ENCODE assay signal across 8 mouse cellular contexts in the genomic region with DNA sequence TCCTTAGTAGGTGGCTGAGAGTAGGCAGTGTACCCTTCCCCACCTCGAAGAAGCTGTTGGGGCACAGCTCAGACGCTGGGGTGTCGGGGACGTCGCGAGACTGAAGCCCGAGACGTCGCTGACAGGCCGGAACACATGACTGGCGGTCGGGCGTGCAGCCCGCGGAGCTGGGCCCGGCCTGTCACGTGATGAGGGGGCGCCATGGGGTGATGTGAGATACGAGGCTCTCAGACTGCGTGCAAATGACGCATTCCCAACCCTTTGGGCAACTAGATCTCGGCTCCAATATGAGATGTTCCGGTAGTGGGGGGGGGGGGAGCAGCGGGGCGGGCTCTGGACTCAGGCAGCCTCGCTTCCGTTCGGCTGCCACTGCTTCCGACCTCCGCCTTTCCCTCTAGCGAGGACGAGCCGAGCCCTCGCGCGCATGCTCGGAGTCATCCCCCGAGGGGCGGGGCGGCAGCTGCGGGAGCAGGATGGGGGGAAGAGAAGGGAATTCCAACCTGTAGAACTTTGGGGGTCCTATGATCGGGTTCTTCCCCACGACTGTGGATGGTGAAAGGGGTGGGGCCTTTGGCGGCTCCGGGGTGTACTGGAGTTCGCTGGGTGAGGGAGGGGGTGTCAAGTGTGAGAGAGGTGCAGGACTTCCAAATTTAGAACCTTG. TPM values are rescaled to one million over a fixed set of nuclear protein-coding genes. Genes with fewer than 3 reads are reported as not detected.
DNase-seq lines count a peak whose midpoint lies in the region; ATAC-seq and TF ChIP-seq lines count a peak whose summit lies in the region.

No protein-coding gene starts in this region.

- H3K4me2 ChIP-seq in heart, embryonic 12.5 days, result peak overlapping the region; percentile 83
- peak overlapping the region; percentile 95 for H3K4me2 ChIP-seq in kidney, postnatal 0 days (ENCODE audit: low read length)
- peak overlapping the region; percentile 87 for H3K4me2 ChIP-seq in liver, embryonic 11.5 days
- H3K4me2 ChIP-seq in stomach, embryonic 14.5 days (replicated peaks; ENCODE audit: low read depth, low read length), result peak overlapping the region; percentile 91

- H3K4me1 ChIP-seq in erythroblast, embryonic 14.5 days (ENCODE audit: control insufficient read depth), result peaks cover 25% of the 10 kb centered on the region
- H3K4me1 ChIP-seq in heart, embryonic 12.5 days (replicated peaks), result peaks cover 11% of the 10 kb centered on the region
- no peaks in the 10 kb centered on the region for H3K4me1 ChIP-seq in kidney, postnatal 0 days (replicated peaks; ENCODE audit: insufficient read depth, low read length)
- peaks cover 10% of the 10 kb centered on the region for H3K4me1 ChIP-seq in liver, embryonic 11.5 days (replicated peaks; ENCODE audit: control insufficient read depth, insufficient read depth, low read length)
- H3K4me1 ChIP-seq in stomach, embryonic 14.5 days (ENCODE audit: control insufficient read depth, insufficient read depth, low read length), result peaks cover 4% of the 10 kb centered on the region

- H3K79me2 ChIP-seq in C2C12 (ENCODE audit: control insufficient read depth, insufficient read depth), result peaks cover 12% of the 10 kb centered on the region

- peaks cover 29% of the 10 kb centered on the region for H3K36me3 ChIP-seq in C2C12 (ENCODE audit: control insufficient read depth, insufficient read depth)
- peaks cover 22% of the 10 kb centered on the region for H3K36me3 ChIP-seq in erythroblast, embryonic 14.5 days (ENCODE audit: control insufficient read depth)
- H3K36me3 ChIP-seq in heart, embryonic 12.5 days, result peaks cover 28% of the 10 kb centered on the region
- H3K36me3 ChIP-seq in kidney, postnatal 0 days (ENCODE audit: insufficient read depth, low read length), result peaks cover 18% of the 10 kb centered on the region; the same call in 1 of the 2 replicates
- peaks cover 18% of the 10 kb centered on the region for H3K36me3 ChIP-seq in liver, embryonic 11.5 days (ENCODE audit: control insufficient read depth, insufficient read depth, low read length)
- H3K36me3 ChIP-seq in stomach, embryonic 14.5 days (ENCODE audit: control insufficient read depth, insufficient read depth, low read length), result peaks cover 18% of the 10 kb centered on the region

- peak; percentile 98 for DNase-seq in brain, embryonic 14.5 days (ENCODE audit: low read depth)
- peak; percentile 97 for DNase-seq in kidney, postnatal 0 days (ENCODE audit: low spot score)
- DNase-seq in liver, embryonic 11.5 days (ENCODE audit: low spot score), result peak; percentile 93
- DNase-seq in naive thymus-derived CD4-positive, alpha-beta T cell, adult 2 months (ENCODE audit: low read depth), result peak; percentile 94

- H3K27ac ChIP-seq in heart, embryonic 12.5 days (ENCODE audit: poor library complexity, severe bottlenecking), result peak overlapping the region; percentile 93
- H3K27ac ChIP-seq in kidney, postnatal 0 days, result peak overlapping the region; percentile 84
- H3K27ac ChIP-seq in liver, embryonic 11.5 days (ENCODE audit: low read depth, low read length), result peak overlapping the region; percentile 83
- H3K27ac ChIP-seq in stomach, embryonic 14.5 days (ENCODE audit: low read length), result peak overlapping the region; percentile 94

- ATAC-seq in heart, embryonic 12.5 days (ENCODE audit: insufficient number of reproducible peaks, low FRiP score), result peak; percentile 93
- peak; percentile 92 for ATAC-seq in kidney, postnatal 0 days (replicated peaks; ENCODE audit: low FRiP score, low read depth)
- peak; percentile 86 for ATAC-seq in liver, embryonic 11.5 days (replicated peaks; ENCODE audit: low FRiP score)
- ATAC-seq in stomach, embryonic 14.5 days (ENCODE audit: insufficient number of reproducible peaks, insufficient read depth, low FRiP score, low read depth), result peak; percentile 93

- H3K9ac ChIP-seq in heart, embryonic 12.5 days, result peak overlapping the region; percentile 89
- peak overlapping the region; percentile 74 for H3K9ac ChIP-seq in kidney, postnatal 0 days (ENCODE audit: low read depth, low read length)
- peak overlapping the region; percentile 71 for H3K9ac ChIP-seq in liver, embryonic 11.5 days (ENCODE audit: low read depth, low read length)
- peak overlapping the region; percentile 61 for H3K9ac ChIP-seq in stomach, embryonic 14.5 days (replicated peaks; ENCODE audit: low read depth, low read length)

- WGBS in heart, embryonic 12.5 days, result under 1% methylated on average over 45 of the region's 46 CpGs
- under 1% methylated on average over 44 of the region's 46 CpGs for WGBS in kidney, postnatal 0 days
- under 1% methylated on average over 45 of the region's 46 CpGs for WGBS in liver, embryonic 11.5 days
- WGBS in stomach, embryonic 14.5 days, result under 1% methylated on average over 39 of the region's 46 CpGs

- H3K9me3 ChIP-seq in erythroblast, embryonic 14.5 days (ENCODE audit: control insufficient read depth, low read length), result no peaks in the 10 kb centered on the region
- no peaks in the 10 kb centered on the region for H3K9me3 ChIP-seq in heart, embryonic 12.5 days (replicated peaks)
- H3K9me3 ChIP-seq in kidney, postnatal 0 days (replicated peaks; ENCODE audit: low read length), result no peaks in the 10 kb centered on the region
- H3K9me3 ChIP-seq in liver, embryonic 11.5 days (ENCODE audit: control insufficient read depth, low read length), result no peaks in the 10 kb centered on the region
- no peaks in the 10 kb centered on the region for H3K9me3 ChIP-seq in stomach, embryonic 14.5 days (ENCODE audit: control insufficient read depth, low read depth, low read length)

- TF ChIP-seq POLR2A in brain, embryonic 14.5 days (IDR thresholded peaks at IDR 0.05; ENCODE audit: borderline replicate concordance, extremely low read depth, insufficient read depth, insufficient read length, poor library complexity, severe bottlenecking), result peak; percentile 27; the same call in 1 of the 2 replicates

- H3K4me3 ChIP-seq in C2C12 (ENCODE audit: insufficient read depth, poor library complexity, severe bottlenecking), result peak overlapping the region; percentile 74
- H3K4me3 ChIP-seq in erythroblast, embryonic 14.5 days (replicated peaks), result peak overlapping the region; percentile 75
- H3K4me3 ChIP-seq in heart, embryonic 12.5 days, result peak overlapping the region; percentile 89
- peak overlapping the region; percentile 82 for H3K4me3 ChIP-seq in kidney, postnatal 0 days (replicated peaks; ENCODE audit: low read depth, low read length)
- H3K4me3 ChIP-seq in liver, embryonic 11.5 days (ENCODE audit: low read depth, low read length), result peak overlapping the region; percentile 72
- peak overlapping the region; percentile 84 for H3K4me3 ChIP-seq in stomach, embryonic 14.5 days (ENCODE audit: low read depth, low read length)

- H3K79me3 ChIP-seq in C2C12 (ENCODE audit: low read depth), result peaks cover 2% of the 10 kb centered on the region

- no peak for TF ChIP-seq CTCF in C2C12 (IDR thresholded peaks at IDR 0.05; ENCODE audit: control insufficient read depth, insufficient read depth, insufficient read length)
- TF ChIP-seq CTCF in brain, embryonic 14.5 days (IDR thresholded peaks at IDR 0.05; ENCODE audit: borderline replicate concordance, extremely low read depth, insufficient read depth, insufficient read length), result no peak
- no peak for TF ChIP-seq CTCF in kidney, postnatal 0 days (IDR thresholded peaks at IDR 0.05; ENCODE audit: low read depth)

- no peaks in the 10 kb centered on the region for H3K27me3 ChIP-seq in C2C12 (ENCODE audit: control insufficient read depth, insufficient read depth, insufficient read length)
- H3K27me3 ChIP-seq in erythroblast, embryonic 14.5 days (ENCODE audit: control insufficient read depth), result no peaks in the 10 kb centered on the region
- H3K27me3 ChIP-seq in heart, embryonic 12.5 days (replicated peaks), result no peaks in the 10 kb centered on the region
- no peaks in the 10 kb centered on the region for H3K27me3 ChIP-seq in kidney, postnatal 0 days (ENCODE audit: insufficient read depth, low read length)
- no peaks in the 10 kb centered on the region for H3K27me3 ChIP-seq in liver, embryonic 11.5 days (replicated peaks; ENCODE audit: control insufficient read depth, insufficient read depth, low read length)
- no peaks in the 10 kb centered on the region for H3K27me3 ChIP-seq in stomach, embryonic 14.5 days (ENCODE audit: control insufficient read depth, insufficient read depth, low read length)

- H3ac ChIP-seq in C2C12 (ENCODE audit: control insufficient read depth, insufficient read length, low read depth), result peak overlapping the region; percentile 95

RNA-seq across cellular contexts. Expression of a gene that starts 17.1 kb away (rescaled TPM):
- 0.01 TPM for polyA plus RNA-seq in C2C12 (2012; fragmentation: generic; extraction: Trizol)
- polyA plus RNA-seq in brain, embryonic 14.5 days (2012; rRNA removed), result 79.9 and 128 TPM in 2 replicates
- 0.01 TPM in 1 of 2 replicates, not detected in the other for polyA plus RNA-seq in erythroblast, embryonic 14.5 days (2012)
- polyA plus RNA-seq in heart, embryonic 12.5 days (2016; fragmentation: Nextera tagmentation; extraction: Ambion mirVana), result 1.5 and 2.2 TPM in 2 replicates
- 1.1 and 1.6 TPM in 2 replicates for polyA plus RNA-seq in kidney, postnatal 0 days (2015; fragmentation: Nextera tagmentation; extraction: Ambion mirVana)
- 1.5 and 1.9 TPM in 2 replicates for polyA plus RNA-seq in liver, embryonic 11.5 days (2014; fragmentation: Nextera tagmentation; extraction: Ambion mirVana)
- polyA plus RNA-seq in stomach, embryonic 14.5 days (2014; fragmentation: Nextera tagmentation; extraction: Ambion mirVana), result 5.3 and 6.3 TPM in 2 replicates

RNA-seq across cellular contexts. Expression of a gene that starts 17.4 kb away (rescaled TPM):
- polyA plus RNA-seq in C2C12 (2012; fragmentation: generic; extraction: Trizol), result 50.8 TPM
- polyA plus RNA-seq in brain, embryonic 14.5 days (2012; rRNA removed), result 35.3 and 36.0 TPM in 2 replicates
- 1.4 and 1.5 TPM in 2 replicates for polyA plus RNA-seq in erythroblast, embryonic 14.5 days (2012)
- polyA plus RNA-seq in heart, embryonic 12.5 days (2016; fragmentation: Nextera tagmentation; extraction: Ambion mirVana), result 44.7 and 47.4 TPM in 2 replicates
- 39.1 and 42.6 TPM in 2 replicates for polyA plus RNA-seq in kidney, postnatal 0 days (2015; fragmentation: Nextera tagmentation; extraction: Ambion mirVana)
- polyA plus RNA-seq in liver, embryonic 11.5 days (2014; fragmentation: Nextera tagmentation; extraction: Ambion mirVana), result 16.1 and 19.4 TPM in 2 replicates
- polyA plus RNA-seq in stomach, embryonic 14.5 days (2014; fragmentation: Nextera tagmentation; extraction: Ambion mirVana), result 29.1 and 29.7 TPM in 2 replicates

RNA-seq across cellular contexts. Expression of a gene that starts 34.6 kb away (rescaled TPM):
- 15.2 TPM for polyA plus RNA-seq in C2C12 (2012; fragmentation: generic; extraction: Trizol)
- 22.3 and 28.1 TPM in 2 replicates for polyA plus RNA-seq in brain, embryonic 14.5 days (2012; rRNA removed)
- polyA plus RNA-seq in erythroblast, embryonic 14.5 days (2012), result 1.3 TPM in 2 replicates
- 11.5 and 12.9 TPM in 2 replicates for polyA plus RNA-seq in heart, embryonic 12.5 days (2016; fragmentation: Nextera tagmentation; extraction: Ambion mirVana)
- 7.4 and 7.5 TPM in 2 replicates for polyA plus RNA-seq in kidney, postnatal 0 days (2015; fragmentation: Nextera tagmentation; extraction: Ambion mirVana)
- polyA plus RNA-seq in liver, embryonic 11.5 days (2014; fragmentation: Nextera tagmentation; extraction: Ambion mirVana), result 15.1 and 15.8 TPM in 2 replicates
- polyA plus RNA-seq in stomach, embryonic 14.5 days (2014; fragmentation: Nextera tagmentation; extraction: Ambion mirVana), result 17.1 and 18.9 TPM in 2 replicates

RNA-seq across cellular contexts. Expression of a gene that starts 35.2 kb away (rescaled TPM):
- polyA plus RNA-seq in C2C12 (2012; fragmentation: generic; extraction: Trizol), result 12.1 TPM
- 21.7 and 31.7 TPM in 2 replicates for polyA plus RNA-seq in brain, embryonic 14.5 days (2012; rRNA removed)
- 1.3 and 1.5 TPM in 2 replicates for polyA plus RNA-seq in erythroblast, embryonic 14.5 days (2012)
- polyA plus RNA-seq in heart, embryonic 12.5 days (2016; fragmentation: Nextera tagmentation; extraction: Ambion mirVana), result 11.4 and 13.0 TPM in 2 replicates
- 12.5 and 13.3 TPM in 2 replicates for polyA plus RNA-seq in kidney, postnatal 0 days (2015; fragmentation: Nextera tagmentation; extraction: Ambion mirVana)
- polyA plus RNA-seq in liver, embryonic 11.5 days (2014; fragmentation: Nextera tagmentation; extraction: Ambion mirVana), result 15.2 and 15.9 TPM in 2 replicates
- 13.7 and 18.0 TPM in 2 replicates for polyA plus RNA-seq in stomach, embryonic 14.5 days (2014; fragmentation: Nextera tagmentation; extraction: Ambion mirVana)

RNA-seq across cellular contexts. Expression of a gene that starts 41.1 kb away (rescaled TPM):
- 8.3 TPM for polyA plus RNA-seq in C2C12 (2012; fragmentation: generic; extraction: Trizol)
- 13.8 and 14.2 TPM in 2 replicates for polyA plus RNA-seq in brain, embryonic 14.5 days (2012; rRNA removed)
- polyA plus RNA-seq in erythroblast, embryonic 14.5 days (2012), result 0.43 and 0.50 TPM in 2 replicates
- polyA plus RNA-seq in heart, embryonic 12.5 days (2016; fragmentation: Nextera tagmentation; extraction: Ambion mirVana), result 19.0 and 21.1 TPM in 2 replicates
- polyA plus RNA-seq in kidney, postnatal 0 days (2015; fragmentation: Nextera tagmentation; extraction: Ambion mirVana), result 28.3 and 28.8 TPM in 2 replicates
- polyA plus RNA-seq in liver, embryonic 11.5 days (2014; fragmentation: Nextera tagmentation; extraction: Ambion mirVana), result 31.4 and 32.4 TPM in 2 replicates
- polyA plus RNA-seq in stomach, embryonic 14.5 days (2014; fragmentation: Nextera tagmentation; extraction: Ambion mirVana), result 21.1 and 22.7 TPM in 2 replicates

Comparison
In these comparisons a context has a peak if more than half of its experiments do, and no peak if none do; other contexts are left out.
1. Peak in every context shown above with its lines: DNase-seq, ATAC-seq, H3K4me3 ChIP-seq and H3K27ac ChIP-seq.
2. RNA of a gene that starts 17.1 kb away (polyA plus RNA-seq): 79.9 to 128 TPM in brain, embryonic 14.5 days; 5.3 to 6.3 TPM in stomach, embryonic 14.5 days, 1.5 to 1.9 TPM in liver, embryonic 11.5 days, 1.5 to 2.2 TPM in heart, embryonic 12.5 days, 1.1 to 1.6 TPM in kidney, postnatal 0 days, 0.01 TPM in C2C12 (single experiment) and 0.01 TPM in erythroblast, embryonic 14.5 days; every median in the first group is over 10 times any median in the second.